Mouse (Mus musculus) spleen, postnatal 10 days (tissue): Measurements from ENCODE around the gene Kremen1.

Source experiments
- DNase-seq, 2 experiments: peaks; one replicate each; pipeline ENCODE4 v3.0.0; 2021 to 2022; ENCODE audit warnings: low spot score in 2 of 2

Kremen1 gene

DNA sequence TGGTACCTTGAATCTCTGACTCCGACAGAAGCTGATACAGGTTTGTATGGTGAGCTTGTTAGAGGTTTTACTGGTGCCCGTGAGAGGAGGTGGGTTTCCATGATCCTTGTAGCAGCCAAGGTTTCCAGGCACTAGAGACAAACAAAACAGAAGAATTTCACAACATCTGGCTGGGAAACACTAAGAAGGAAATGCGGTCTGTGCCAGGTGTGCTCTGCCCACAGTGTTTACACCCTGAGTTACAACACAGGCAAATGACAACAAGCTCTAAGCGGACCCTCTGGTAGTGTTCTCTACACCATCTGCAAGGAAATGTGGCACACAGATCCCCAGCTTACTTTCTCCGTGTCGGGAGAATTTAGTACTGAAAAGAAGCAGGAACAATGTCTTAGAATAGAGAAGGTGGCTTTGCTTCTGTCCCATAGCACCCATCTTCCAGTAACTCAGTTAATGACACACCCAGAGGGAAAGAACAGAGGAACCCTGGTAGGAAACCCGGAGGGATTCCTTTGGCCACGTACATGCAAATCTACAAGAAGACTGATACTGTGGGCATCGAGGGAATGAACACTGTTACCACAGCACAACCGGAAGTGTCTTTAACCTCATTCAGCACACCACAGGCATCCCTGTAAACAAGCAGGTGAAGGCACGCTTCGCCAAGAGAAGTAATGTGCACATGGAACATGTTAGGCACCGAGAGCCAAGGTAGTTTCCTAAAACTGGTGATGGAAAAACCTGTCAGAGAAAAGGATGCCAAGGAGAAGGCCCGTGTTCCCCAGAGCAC, 45.8 kb downstream of the Kremen1 start:
- no peak for DNase-seq

DNA sequence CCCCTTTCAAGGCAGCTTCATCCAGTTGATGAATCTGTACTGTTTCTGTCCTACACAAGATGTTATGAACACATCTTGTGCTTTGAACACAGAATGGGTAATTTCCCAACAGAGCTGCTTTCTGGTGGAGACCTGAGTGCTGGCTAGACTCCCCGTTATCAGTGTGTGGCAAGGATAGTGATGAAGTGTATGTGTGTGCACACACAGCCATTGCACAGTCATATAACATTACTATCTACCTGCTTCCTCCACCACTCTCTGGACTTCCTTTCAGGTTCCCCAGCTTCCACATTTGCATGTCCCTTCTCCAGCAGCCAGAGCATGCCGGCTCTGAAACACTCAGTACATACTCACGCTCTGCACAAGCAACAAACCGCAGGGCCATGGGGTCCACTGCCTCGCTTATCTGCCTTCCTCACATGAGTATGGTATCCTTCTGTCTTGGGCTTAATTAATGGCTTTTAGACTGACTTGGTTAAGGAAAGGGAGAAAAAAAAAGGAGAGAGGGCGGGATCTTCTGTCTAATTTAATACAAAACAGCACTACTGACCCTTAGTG, 46.8 kb downstream of the Kremen1 start:
- no peak for DNase-seq

DNA sequence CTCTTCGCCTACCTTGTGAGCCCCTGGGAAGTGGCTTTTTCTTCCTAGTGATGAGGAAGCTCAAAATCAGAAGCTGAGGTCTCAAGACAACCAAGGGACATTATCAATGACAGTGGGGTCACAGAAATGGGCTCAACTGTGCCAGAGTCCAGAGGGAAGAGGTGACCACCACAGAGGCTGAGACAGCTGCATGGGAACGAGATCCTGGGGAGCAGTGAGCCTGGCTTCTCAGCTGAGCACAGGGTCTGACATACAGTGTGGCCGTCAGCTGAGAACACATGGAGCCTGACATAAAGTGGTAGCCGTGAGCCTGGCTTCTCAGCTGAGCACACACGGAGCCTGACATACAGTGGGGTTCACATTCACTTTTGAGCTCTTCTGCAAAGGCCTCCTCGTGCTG, 58.3 kb downstream of the Kremen1 start:
- DNase-seq = no peak

DNA sequence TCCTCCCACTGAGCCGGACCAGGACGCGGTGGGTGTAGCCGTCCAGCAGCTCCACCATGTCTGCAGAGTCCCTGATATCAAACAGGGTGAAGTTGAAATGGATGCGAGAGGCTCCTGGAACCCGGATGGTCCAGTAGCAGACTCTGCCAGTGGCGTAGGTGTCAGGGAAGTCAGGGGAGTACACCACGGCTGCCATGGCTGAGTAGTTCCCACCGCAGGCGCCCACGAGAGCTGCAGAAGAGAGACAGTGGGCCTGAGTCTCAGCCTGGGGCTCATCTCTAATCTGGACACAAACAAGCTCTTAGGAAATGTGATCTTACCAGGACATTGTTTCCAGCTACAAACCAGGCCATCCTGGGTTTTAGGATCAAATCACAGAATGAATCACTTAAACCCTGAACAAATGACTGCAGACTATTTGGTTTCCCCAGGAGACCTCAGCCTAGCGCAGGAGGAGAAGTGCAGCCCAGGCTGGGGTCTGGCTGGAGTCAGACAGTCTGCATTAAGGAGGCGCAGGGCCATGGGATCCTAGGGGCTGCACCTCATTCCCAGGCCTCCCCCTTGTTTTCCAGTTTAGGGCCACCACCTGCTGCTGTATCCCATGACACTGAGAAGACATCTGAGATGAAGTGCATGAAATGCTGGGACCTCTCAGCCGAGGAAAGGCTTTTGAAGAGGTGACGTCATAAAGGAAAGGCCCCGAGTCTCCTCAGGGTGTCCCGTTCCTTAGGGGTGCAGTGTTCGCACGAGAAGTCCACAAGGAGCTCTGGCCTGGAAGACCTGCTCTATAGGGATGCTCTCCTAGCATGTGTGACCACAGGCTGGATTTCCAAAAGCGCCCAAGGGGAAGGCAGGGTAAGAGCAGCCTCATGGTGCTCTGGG, 59.3 kb downstream of the Kremen1 start:
- no peak for DNase-seq

DNA sequence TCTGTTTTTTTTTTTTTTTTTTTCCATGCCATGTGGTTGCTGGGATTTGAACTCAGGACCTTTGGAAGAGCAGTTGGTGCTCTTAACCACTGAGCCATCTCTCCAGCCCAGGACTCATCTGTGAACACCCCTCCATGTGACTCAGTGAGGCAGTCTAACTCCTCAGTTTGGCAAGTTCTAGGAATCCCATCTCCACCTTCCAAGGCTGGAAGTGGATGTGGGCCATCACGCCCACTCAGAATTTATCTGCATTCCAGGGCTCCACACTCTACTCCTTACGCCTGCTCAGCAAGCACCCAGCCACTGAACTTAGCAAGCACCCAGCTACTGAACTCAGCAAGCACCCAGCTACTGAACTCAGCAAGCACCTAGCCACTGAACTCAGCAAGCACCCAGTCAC, 61.5 kb downstream of the Kremen1 start:
- DNase-seq = no peak

DNA sequence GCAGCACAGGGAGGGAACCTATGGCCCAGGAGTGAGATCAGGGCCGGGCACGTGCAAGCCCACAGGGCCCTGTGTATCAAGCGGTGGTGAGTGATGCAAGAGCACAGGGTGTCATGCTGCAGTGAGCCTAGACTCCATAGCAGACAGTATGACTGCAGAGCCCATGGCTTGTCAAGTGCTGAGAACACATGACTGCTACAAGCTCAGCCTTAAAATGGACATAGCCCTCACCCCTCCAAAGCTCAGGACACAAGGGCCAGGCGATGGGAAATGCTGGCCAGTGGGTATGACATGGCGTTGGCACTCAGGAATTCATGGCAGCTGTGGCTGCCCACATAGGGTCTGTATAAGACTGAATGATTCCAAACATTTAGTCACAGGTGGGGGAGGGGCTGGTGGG, 64.3 kb downstream of the Kremen1 start:
- DNase-seq = no peak

DNA sequence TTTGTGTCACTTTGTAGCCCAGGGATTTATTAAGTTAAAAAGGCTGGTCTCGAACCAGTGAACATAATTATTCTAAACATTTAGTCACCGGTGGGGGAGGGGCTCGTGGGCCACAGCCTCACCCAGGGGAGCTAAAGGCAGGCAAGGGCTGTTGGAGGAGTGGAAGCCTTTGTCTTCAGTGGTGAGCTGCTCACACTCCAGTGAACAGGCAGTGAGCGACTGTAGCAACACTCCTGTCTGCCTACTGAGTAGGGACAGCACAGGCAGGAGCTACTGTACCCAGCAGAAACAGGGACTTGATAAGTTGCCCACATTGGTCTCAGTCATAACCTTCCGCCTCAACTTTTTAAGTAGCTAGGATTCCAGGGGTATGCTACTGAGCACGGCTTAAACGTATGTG, 64.8 kb downstream of the Kremen1 start:
- no peak for DNase-seq

DNA sequence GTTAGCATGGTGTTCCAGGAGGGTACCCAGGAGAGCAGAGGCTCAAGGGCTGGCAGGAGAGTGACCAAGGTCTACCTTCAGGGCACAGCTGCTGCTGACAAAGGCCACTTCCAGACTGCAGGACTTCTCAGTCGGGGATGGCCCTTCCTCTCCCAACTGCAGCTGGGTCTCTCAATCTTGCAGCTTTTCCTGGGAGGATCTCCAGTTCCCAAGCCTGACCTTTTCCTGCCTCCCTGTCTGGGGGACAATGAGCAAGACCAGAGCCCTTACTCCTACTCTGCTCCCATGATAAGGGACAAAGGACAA, 67.8 kb downstream of the Kremen1 start:
- DNase-seq = no peak

DNA sequence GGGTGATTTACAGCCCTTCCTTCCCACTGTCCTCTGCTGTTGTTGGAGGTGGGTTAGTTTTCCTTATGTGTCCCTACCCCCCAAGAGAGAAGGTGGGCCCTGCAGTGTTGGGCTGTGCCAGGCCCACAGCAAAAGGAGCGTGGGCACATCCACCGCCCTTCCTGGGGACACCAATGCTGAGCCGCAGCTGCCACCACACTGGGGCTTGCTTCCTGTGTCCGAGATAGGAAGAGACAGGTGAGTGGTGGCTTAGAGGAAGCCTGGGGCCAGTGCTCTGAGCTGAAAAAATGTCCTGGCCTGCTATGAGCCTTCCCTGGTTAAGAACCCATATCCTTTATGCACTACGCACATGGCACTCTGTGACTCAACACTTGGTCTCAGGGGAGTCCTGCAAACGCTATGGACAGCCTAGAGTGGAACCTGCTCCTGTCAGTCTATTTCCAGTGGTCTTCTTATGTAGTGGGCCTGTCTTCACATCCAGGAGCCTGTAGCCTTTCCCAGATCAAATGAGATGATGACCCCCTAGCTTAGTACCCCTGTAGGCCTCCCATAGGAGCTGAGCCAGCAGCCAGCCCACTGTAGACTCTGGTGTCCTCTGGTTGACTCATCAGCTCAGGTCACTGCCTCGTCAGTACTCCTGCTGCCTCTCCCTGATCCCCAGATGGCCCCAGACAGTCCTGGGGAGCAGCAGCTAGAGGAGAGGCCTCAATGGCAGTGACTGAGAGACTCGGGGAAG, 68.3 kb downstream of the Kremen1 start:
- no peak for DNase-seq

DNA sequence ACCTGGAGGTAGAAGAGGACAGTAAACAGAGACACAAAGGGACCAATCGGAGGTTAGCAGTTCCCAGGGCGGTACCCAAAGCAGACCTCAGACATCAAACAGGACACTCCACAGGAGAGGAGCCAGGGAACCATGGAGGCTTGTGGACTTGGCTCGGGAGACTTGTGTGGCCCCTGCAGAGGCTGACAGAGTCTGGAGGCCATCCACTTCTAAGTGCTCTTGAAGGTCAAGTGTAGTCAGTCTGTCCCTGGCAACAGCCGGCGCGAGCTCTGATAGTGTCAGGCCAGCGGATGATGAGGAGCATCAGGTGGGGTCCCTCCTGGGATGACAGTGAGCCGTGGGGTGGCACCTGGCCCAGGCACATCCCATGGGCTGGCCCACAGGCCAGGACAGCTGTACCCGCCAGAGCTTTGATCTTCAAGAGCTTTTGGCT, 69.3 kb downstream of the Kremen1 start:
- DNase-seq = no peak

DNA sequence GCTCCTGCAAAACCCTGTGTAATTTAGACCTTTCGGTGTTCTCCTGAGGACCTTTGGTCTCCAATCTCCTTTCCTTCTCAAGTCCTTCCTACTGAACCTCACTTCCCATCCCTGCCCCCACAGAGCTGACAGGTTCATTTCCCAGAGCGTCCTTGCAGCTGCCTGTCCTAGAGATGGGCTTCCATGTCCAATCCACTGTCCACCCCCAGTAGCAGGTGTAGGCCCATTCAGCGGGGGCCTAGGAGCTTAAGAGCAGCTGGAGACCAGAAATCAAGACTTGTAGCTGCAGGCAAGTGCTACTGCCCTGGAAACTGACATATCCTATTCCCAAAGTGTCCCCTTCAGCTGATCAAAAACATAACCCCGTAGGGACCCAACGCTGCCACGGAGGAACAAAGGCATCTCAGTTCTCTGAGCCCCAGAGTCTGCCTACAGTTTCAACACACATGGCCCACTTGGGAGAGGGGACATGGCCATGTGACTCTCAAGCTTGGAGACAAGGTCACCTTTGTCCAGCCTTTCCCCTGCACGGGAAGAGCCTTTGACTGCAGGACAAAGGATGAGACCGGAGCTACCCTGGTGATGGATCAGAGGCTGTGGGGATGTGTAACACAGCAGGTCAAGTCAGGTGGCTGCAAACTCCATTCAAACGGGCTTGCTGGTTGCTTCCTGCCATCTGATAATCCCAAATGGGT, 72.0 kb downstream of the Kremen1 start:
- no peak for DNase-seq

DNA sequence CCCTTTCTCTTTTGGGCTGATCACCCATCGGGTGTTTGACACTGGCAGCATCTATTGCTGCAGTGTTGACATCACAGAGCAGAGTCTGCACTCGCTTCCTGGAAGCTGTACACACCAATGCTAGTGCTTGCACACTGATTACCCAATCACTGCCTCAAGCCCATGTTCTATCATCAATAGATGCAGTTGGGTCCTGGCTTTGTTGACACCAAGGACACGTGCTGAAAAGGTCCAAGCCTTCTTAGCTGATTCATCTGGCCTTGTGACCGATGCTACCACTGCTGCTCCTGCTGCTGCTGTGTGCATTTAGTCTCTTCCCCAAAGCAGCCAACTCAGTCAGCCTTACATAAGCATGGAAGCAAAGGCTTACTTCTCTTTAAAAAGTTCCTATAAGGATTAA, 73.2 kb downstream of the Kremen1 start:
- DNase-seq = no peak

DNA sequence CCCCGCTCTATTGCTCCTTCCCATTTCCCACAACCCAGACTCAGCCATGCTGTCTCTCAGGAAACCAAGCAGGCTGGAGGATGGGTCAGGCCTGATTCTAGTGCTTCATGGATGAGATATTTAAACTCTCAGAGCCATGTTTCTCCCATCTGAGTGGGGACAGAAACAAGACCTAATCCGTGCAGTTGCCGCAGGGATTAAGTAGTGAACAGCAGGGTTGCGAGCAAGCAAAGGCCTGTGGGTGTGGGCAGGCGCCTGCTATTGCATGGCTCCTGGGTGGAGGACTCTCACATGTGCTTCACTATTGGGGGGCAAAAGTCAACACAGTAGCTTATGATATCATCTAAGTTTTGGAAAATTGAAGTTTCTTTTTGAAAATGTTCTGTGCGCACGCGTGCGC, 76.5 kb downstream of the Kremen1 start:
- DNase-seq = no peak

DNA sequence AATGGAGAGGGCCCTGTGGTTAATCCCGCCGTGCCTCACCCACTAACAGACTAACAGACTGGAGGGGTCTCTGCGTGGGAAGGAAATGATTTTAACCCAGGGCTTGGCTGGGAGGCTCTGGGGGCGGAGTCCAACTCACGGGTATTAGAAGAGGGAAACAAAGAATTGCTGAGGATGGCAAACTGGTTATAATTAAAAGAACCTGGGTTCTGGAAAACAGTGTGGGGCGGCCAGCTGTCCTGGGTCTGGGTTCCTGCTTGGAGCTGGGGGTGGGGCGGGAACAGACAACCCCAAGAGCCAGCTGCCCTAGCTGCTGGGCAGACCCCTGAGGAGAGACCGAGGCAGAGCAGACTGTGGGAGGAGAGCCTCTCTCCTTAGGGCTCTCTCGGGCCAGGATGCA, 77.1 kb downstream of the Kremen1 start:
- no peak for DNase-seq

DNA sequence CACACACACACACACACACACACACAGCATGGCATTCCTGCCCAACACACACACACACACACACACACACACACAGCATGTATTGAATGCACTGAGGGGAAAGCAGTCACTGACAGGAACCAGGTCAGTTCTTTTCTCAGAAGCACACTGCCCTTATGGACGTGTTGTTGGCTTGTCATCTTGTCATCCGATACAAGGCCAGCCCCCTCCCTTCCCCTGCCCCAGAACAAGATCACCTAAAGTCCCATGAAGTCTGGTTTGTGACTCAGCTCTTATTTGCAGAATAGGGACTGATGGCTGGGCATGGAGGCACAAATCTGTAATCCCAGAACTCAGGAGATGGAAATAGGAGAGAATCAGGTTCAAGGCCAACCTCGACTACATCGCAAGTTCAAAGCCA, 78.5 kb downstream of the Kremen1 start:
- no peak for DNase-seq

DNA sequence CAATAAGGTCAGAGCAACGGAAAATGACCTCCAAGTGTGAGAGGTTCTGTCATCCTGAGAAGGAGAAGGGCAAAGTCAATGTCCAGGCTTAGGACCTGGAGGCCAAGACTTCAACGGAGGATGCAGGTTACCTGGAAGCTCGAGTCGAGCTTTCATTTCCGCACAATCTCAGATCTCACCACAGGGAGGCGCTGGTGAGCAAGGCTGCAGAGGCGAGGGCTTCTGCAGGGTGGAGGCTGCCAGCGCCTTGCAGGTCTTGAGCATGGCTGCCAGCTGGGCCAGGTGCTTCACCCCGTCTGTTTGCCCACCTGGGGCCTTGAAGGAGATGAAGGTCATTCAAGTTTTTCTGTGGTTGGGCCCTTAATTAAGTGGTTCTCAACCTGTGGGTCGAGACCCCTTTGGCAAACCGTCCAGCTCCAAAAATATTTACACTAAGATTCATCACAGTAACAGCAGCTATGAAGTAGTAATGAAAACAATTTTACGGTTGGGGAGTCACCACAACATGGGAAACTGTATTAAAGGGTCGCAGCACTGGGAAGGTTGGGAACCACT, 79.4 kb downstream of the Kremen1 start:
- DNase-seq = peak; percentile 82 to 89

DNA sequence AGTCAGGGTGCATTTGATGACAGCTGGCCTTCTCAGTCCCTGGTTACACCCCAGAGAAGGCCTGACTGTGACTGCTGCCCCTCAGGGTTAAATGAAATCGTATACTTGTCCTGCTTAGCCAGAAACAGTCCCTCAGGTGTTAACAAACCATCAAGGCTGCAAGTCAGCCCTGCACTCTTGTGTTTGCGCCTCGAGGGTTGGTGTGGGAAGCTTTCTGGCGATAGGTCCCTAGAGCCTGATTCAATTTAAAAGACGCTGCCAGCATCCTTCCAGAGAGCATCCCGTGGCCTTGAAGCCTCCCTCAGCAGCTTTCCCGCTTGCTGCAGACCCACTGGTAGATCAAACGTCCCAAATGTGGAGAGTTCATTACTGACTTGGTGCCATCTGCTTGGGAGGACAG, 82.0 kb downstream of the Kremen1 start:
- no peak for DNase-seq

DNA sequence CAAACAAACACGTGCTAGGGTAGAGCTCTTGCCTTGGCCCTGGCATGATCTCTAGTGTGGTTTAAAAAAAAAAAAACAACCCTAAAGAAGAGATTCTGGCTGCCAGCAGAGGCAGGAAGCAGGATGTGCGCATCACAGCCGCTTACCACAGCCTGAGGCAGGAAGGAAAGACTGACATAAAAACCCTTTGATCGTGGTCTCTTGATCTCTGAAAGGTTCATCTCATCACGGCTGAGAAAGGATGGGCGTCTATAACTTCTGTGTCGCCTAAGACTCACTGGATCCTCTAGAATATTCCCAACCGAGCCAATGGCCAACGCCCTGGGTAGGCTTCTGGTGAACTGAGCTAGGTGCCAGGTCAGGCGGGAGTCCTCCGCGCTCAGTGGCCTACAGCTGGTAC, 84.2 kb downstream of the Kremen1 start:
- DNase-seq = peak; percentile 12 to 60

DNA sequence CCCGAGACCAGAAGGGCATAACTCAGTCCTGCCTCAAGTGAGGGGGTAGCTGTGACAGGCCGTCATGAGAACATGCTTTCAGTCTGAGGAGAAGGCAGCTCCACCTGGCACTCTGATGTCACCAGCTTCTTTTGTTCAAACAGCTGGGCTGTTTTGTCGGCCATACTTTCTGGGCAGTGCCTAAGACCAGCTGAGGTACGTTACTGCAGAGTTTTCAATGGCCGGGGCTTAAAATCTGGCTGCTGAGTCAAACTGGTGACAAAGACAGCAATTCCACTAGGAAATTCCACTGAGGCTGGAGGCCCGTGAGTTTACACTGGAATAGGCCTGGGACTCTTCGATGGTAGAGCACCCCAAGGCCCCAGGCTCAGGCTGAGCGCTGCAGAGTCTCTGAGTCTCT, 84.7 kb downstream of the Kremen1 start:
- peak in 1 of 2 experiments; percentile 22 for DNase-seq

DNA sequence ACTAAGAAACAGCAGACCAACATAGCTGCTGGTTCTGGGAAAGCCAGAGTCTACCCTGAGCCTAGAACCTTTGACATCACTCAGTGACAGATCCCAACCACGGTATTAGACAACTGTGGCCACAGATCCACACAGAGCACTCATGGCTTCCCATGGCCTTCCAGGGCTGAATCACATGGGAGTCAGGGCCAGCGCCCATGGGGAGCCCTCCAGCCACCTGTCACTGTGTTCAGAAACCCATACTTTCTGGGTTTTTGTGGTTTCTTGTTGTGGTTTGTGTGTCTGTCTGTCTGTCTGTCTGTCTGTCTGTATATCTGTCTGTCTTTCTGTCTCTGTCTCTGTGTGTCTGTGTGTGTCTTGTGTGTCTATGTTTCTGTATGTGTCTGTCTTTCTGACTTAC, 85.5 kb downstream of the Kremen1 start:
- DNase-seq = no peak

DNA sequence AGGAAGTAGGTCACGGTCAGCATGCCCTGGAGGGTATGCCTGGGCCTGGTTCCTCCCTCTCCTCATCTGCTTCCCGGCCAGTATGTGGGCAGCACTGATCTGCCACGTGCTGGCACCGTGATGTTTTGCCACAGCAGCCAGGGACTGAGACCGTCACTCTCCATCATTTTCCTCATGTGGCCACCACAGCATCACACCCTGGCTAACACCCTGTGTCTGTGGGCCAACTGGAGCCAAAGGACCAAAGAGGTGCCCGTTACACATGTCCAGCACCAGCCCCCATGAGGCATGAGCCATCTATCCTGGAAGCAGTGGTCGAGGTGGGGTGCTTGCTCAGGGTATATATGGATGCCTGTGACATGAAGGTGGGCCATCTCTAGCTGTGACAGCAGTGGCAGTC, 86.2 kb downstream of the Kremen1 start:
- DNase-seq = no peak
